Mouse (Mus musculus): ENCODE data around the gene Hmgcl. TPM values are rescaled to one million over a fixed set of nuclear protein-coding genes. Genes with fewer than 3 reads are reported as not detected.

Gene Hmgcl
- polyA plus RNA-seq, 1 experiment: 10.2 TPM

DNA sequence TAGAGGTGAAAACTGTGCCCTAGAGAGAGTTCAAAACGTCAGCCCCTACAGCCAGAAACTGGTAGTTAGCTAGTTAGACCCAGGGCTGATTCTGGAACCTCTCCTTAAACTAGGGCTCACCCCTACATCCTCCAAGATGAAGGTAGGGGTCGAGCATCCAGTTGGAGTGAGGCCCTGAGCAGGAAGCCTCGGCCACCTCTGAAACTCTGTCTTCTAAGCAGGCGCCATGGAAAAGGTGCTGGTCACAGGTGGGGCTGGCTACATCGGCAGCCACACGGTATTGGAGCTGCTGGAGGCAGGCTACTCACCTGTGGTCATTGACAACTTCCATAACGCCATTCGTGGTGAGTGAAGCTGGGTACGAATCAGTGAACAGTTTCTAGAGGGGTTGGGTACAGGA lies 18.9 kb downstream of the Hmgcl start:
- H3K36me3 ChIP-seq (ENCODE audit: control insufficient read depth, insufficient read depth, low read length): no peaks in the 10 kb centered on the region
- H3K4me3 ChIP-seq (ENCODE audit: control insufficient read depth, low read depth, low read length): no peak overlapping the region
- TF ChIP-seq CTCF (IDR thresholded peaks at IDR 0.05; ENCODE audit: control insufficient read depth, insufficient read depth, insufficient replicate concordance, low read depth, low read length) (no peak), POLR2A (IDR thresholded peaks at IDR 0.05; ENCODE audit: control insufficient read depth, low read depth, low read length) (no peak)
- H3K4me1 ChIP-seq (ENCODE audit: control insufficient read depth, insufficient read depth, low read length): peaks cover 9% of the 10 kb centered on the region
- no peaks in the 10 kb centered on the region for H3K27me3 ChIP-seq (ENCODE audit: control insufficient read depth, insufficient read depth, low read length)
- no peak overlapping the region for H3K27ac ChIP-seq (ENCODE audit: control insufficient read depth, insufficient read depth, low read depth, low read length)

DNA sequence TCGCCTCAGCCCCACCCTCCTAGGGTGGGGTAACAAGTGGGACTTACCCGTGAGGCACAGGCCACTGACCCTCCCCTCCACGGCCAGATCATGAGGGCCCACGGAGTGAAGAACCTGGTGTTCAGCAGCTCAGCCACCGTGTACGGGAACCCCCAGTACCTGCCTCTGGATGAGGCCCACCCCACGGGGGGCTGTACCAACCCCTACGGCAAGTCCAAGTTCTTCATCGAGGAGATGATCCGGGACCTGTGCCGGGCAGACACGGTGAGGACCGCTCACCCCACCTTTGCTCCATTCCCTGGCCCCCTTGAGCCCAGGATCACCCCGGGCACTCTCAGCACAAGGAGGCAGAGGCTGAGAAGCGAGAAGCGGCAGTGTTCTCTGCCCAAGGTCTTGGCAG lies 20.0 kb downstream of the Hmgcl start:
- Histone ChIP-seq H3K27ac (ENCODE audit: control insufficient read depth, insufficient read depth, low read depth, low read length) (no peak overlapping the region), H3K4me3 (ENCODE audit: control insufficient read depth, low read depth, low read length) (no peak overlapping the region), H3K36me3 (ENCODE audit: control insufficient read depth, insufficient read depth, low read length) (no peaks in the 10 kb centered on the region)

DNA sequence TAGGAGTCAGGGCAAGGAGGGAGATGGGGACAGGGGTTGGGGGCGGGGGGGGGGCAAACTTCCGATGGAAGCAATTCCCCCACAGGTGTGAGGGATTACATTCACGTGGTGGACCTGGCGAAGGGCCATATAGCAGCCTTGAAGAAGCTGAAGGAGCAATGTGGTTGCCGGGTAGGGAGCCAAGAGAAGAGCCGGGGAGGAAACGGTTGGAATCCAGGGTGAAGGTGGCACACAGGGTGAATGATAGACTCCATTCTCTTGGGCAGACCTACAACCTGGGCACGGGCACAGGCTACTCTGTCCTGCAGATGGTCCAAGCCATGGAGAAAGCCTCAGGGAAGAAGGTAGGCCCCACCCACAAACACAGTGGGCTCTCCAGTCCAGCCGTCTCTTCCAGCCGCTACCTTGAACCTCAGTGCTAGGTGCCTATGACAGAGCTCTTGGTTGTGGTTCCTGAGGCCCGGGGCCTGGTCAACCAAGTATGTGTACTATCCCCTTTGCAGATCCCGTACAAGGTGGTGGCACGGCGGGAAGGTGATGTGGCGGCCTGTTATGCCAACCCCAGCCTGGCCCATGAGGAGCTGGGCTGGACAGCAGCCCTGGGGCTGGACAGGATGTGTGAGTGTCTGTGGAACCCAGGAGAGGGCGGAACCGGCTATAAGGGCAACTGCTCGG lies 21.0 kb downstream of the Hmgcl start:
- Histone ChIP-seq H3K4me1 (ENCODE audit: control insufficient read depth, insufficient read depth, low read length) (peaks cover 16% of the 10 kb centered on the region), H3K27ac (ENCODE audit: control insufficient read depth, insufficient read depth, low read depth, low read length) (no peak overlapping the region), H3K36me3 (ENCODE audit: control insufficient read depth, insufficient read depth, low read length) (no peaks in the 10 kb centered on the region), H3K4me3 (ENCODE audit: control insufficient read depth, low read depth, low read length) (no peak overlapping the region), H3K27me3 (ENCODE audit: control insufficient read depth, insufficient read depth, low read length) (no peaks in the 10 kb centered on the region)
- no peak for TF ChIP-seq POLR2A (IDR thresholded peaks at IDR 0.05; ENCODE audit: control insufficient read depth, low read depth, low read length)
- TF ChIP-seq CTCF (IDR thresholded peaks at IDR 0.05; ENCODE audit: control insufficient read depth, insufficient read depth, insufficient replicate concordance, low read depth, low read length): no peak

More for the DNA sequence above, 20.0 kb downstream of the Hmgcl start:
- Histone ChIP-seq H3K27me3 (ENCODE audit: control insufficient read depth, insufficient read depth, low read length) (no peaks in the 10 kb centered on the region), H3K4me1 (ENCODE audit: control insufficient read depth, insufficient read depth, low read length) (peaks cover 9% of the 10 kb centered on the region)
- no peak for TF ChIP-seq POLR2A (IDR thresholded peaks at IDR 0.05; ENCODE audit: control insufficient read depth, low read depth, low read length)
- no peak for TF ChIP-seq CTCF (IDR thresholded peaks at IDR 0.05; ENCODE audit: control insufficient read depth, insufficient read depth, insufficient replicate concordance, low read depth, low read length)

DNA sequence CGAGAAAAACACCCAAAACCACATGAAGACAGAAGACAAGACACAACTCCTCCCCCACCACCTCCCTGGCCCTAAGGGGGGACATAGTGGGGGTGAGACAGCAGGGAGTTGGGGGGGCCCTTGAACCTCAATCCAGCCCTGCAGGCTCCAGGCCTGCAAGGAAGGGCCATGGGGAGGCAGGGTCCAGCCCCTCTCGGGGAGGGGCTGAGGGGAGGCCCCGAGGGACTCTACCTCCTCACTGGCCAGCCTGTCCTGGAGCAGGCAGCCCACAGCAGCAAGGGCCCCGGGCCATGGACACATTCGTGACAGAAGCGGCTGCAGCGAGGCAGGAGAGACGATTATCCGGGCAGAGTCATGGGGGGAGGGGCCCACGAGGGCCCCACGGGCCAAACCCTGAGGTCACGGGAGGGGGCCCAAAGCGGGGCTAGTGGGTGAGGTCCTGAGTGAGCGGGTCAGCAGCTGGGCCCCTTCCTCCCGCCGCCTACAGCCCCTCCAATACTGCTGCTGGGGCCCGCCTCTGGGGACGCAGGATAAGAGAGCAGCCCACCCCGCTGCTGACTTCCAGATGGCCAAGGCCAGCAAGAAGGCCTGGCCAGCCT lies 22.1 kb downstream of the Hmgcl start:
- H3K4me3 ChIP-seq (ENCODE audit: control insufficient read depth, low read depth, low read length): no peak overlapping the region
- H3K27ac ChIP-seq (ENCODE audit: control insufficient read depth, insufficient read depth, low read depth, low read length): no peak overlapping the region
- H3K4me1 ChIP-seq (ENCODE audit: control insufficient read depth, insufficient read depth, low read length): peaks cover 16% of the 10 kb centered on the region
- TF ChIP-seq POLR2A (IDR thresholded peaks at IDR 0.05; ENCODE audit: control insufficient read depth, low read depth, low read length) (no peak), CTCF (IDR thresholded peaks at IDR 0.05; ENCODE audit: control insufficient read depth, insufficient read depth, insufficient replicate concordance, low read depth, low read length) (no peak)
- H3K27me3 ChIP-seq (ENCODE audit: control insufficient read depth, insufficient read depth, low read length): no peaks in the 10 kb centered on the region
- H3K36me3 ChIP-seq (ENCODE audit: control insufficient read depth, insufficient read depth, low read length): no peaks in the 10 kb centered on the region

DNA sequence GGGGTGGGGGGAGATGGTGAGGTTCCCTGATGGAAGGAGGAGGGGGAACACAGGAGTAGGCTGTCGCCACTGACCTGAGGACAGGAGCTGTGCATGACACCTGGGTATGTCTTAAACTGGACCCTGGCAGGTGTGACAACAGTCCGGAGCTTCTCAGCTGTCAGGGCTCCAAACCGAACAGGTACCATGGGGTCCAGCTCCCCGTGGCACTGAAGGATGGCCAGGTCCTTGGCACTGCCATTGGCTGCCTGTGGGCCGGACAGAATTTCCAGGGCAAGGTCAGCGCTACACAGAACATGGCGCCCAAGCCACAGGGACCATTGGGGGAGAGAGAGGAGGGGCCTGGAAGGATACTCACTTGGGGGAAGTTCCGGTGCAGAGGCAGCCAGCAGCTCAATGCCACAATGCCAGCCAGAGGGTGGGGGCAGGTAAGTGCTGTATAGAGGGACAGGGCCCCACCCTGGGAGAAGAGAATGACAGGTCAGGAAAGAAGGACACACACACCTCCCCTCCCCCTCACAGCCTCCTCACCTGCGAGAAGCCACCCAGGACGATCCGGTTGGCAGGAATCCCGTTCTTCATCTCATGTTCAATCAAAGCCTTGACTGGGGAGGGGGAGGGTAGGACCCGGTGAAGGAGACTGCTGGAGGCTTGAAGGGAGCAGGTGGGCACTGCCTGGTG lies 23.0 kb downstream of the Hmgcl start:
- H3K27ac ChIP-seq (ENCODE audit: control insufficient read depth, insufficient read depth, low read depth, low read length): no peak overlapping the region
- H3K4me3 ChIP-seq (ENCODE audit: control insufficient read depth, low read depth, low read length): no peak overlapping the region
- TF ChIP-seq POLR2A (IDR thresholded peaks at IDR 0.05; ENCODE audit: control insufficient read depth, low read depth, low read length) (no peak), CTCF (IDR thresholded peaks at IDR 0.05; ENCODE audit: control insufficient read depth, insufficient read depth, insufficient replicate concordance, low read depth, low read length) (no peak)
- no peaks in the 10 kb centered on the region for H3K36me3 ChIP-seq (ENCODE audit: control insufficient read depth, insufficient read depth, low read length)
- H3K27me3 ChIP-seq (ENCODE audit: control insufficient read depth, insufficient read depth, low read length): no peaks in the 10 kb centered on the region
- H3K4me1 ChIP-seq (ENCODE audit: control insufficient read depth, insufficient read depth, low read length): peaks cover 12% of the 10 kb centered on the region

DNA sequence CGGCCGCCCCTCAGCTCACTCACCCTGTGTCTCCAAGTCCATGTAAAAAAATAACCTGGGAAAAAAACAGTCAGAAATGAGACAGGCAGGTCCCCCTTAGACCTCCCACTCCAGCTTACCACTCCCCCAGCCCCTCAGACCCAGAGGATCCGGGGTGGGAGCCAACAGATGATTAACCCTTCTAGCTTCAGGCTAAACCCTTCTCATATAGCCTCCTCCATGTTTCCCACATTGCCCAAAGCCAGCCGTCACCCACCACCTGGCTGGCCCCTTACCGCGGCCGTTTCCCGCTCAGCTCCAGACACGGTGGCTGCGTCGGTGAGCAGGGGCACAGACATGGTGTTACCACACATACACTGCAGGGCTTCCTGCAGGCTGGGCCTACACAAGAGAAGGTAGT lies 24.3 kb downstream of the Hmgcl start:
- Histone ChIP-seq H3K4me3 (ENCODE audit: control insufficient read depth, low read depth, low read length) (no peak overlapping the region), H3K4me1 (ENCODE audit: control insufficient read depth, insufficient read depth, low read length) (peaks cover 7% of the 10 kb centered on the region), H3K27me3 (ENCODE audit: control insufficient read depth, insufficient read depth, low read length) (no peaks in the 10 kb centered on the region), H3K27ac (ENCODE audit: control insufficient read depth, insufficient read depth, low read depth, low read length) (no peak overlapping the region), H3K36me3 (ENCODE audit: control insufficient read depth, insufficient read depth, low read length) (no peaks in the 10 kb centered on the region)
- TF ChIP-seq POLR2A (IDR thresholded peaks at IDR 0.05; ENCODE audit: control insufficient read depth, low read depth, low read length) (no peak), CTCF (IDR thresholded peaks at IDR 0.05; ENCODE audit: control insufficient read depth, insufficient read depth, insufficient replicate concordance, low read depth, low read length) (no peak)

DNA sequence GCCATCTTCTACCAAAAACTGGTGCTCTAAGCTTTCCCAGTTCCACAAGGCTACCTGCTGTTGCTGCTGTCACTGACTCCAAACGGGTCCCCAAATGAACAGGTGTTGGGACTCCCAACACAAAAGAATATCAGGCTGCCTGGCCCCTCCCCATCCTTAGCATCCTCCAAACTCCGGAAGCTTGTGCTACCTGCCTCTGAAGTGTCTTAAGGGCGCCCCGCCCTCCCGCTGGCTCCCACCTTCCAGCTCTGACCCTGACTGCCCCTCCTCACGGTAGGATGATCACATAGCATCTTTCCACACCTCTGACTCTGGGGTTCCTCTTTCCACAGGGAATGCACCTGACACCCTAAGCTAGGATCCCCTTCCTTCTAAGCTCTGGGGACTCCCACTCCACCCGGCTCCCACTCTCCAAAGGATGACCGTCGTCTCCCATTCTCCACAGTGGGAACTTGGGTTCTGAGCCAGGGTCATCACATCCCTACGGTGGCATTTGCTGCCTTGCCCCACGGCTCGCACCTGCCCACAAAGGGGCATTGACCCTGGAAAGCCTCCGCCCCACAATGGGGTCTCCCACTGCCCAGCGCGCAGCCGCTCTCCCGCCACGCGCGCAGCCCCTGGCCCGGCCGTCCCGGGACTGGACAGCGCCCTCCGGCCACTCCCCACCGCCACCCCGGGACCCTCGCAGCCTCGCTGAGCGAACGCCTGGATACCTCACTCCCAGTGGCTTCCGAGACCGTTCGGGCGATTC lies 25.7 kb downstream of the Hmgcl start:
- Histone ChIP-seq H3K27ac (ENCODE audit: control insufficient read depth, insufficient read depth, low read depth, low read length) (no peak overlapping the region), H3K4me1 (ENCODE audit: control insufficient read depth, insufficient read depth, low read length) (peaks cover 7% of the 10 kb centered on the region), H3K27me3 (ENCODE audit: control insufficient read depth, insufficient read depth, low read length) (no peaks in the 10 kb centered on the region), H3K36me3 (ENCODE audit: control insufficient read depth, insufficient read depth, low read length) (peaks cover 3% of the 10 kb centered on the region; the same call in 1 of the 2 replicates), H3K4me3 (ENCODE audit: control insufficient read depth, low read depth, low read length) (peak overlapping the region; percentile 90)
- TF ChIP-seq CTCF (IDR thresholded peaks at IDR 0.05; ENCODE audit: control insufficient read depth, insufficient read depth, insufficient replicate concordance, low read depth, low read length) (no peak), POLR2A (IDR thresholded peaks at IDR 0.05; ENCODE audit: control insufficient read depth, low read depth, low read length) (no peak)

All from testis, adult 2 months (tissue).